Mouse (Mus musculus) granulocyte monocyte progenitor cell, adult 5-6 weeks (primary cell): ENCODE measurements around the gene Rabepk. TPM values are rescaled to one million over a fixed set of nuclear protein-coding genes. Genes with fewer than 3 reads are reported as not detected.
A peak's percentile ranks its signal among the peaks of the same experiment; 100 is the strongest.
"Not testable (repeated sequence)": the region's sequence is repeated elsewhere in the genome, so short reads cannot be mapped to it uniquely, and the experiment has no call there.

Experiments
- ATAC-seq: replicated peaks from 2 replicates; pipeline ENCODE4 v1.8.0; 2016; ENCODE audit warnings: mild to moderate bottlenecking, moderate TSS enrichment, inconsistent platforms; ENCODE audit not compliant: poor library complexity, severe bottlenecking
- total RNA-seq, 2 experiments: library from RNA; stranded (forward) in 1 of 2; stranded (reverse) in 1 of 2; fragments of 200-712, 200-1000 nt in 1 of 2; fragments of >200 nt in 1 of 2; fragmentation: Nextera tagmentation in 1 of 2; gene quantifications; 2 replicates each; pipeline ENCODE4 v1.2.3; 2014 to 2017

The Rabepk gene
- total RNA-seq, 2 experiments from 2014 or later = 31.3 to 49.0 TPM

- peak; percentile 81 for ATAC-seq
These were observed 28.1 kb downstream of the Rabepk start, which contains the start of gene Hspa5 for GRCm38 (mm10) chr2:34771368-34772226. Hspa5 (plus strand) TSS chr2:34771970.

- no peak for ATAC-seq
These were observed 28.8 kb downstream of the Rabepk start for GRCm38 (mm10) chr2:34770951-34771350.

GRCm38 (mm10) chr2:34770049-34770448 lies 29.7 kb downstream of the Rabepk start:
- no peak for ATAC-seq

- no peak for ATAC-seq
These were observed 34.9 kb downstream of the Rabepk start for GRCm38 (mm10) chr2:34764801-34765200.

GRCm38 (mm10) chr2:34762872-34763271 lies 36.8 kb downstream of the Rabepk start:
- no peak for ATAC-seq

- no peak for ATAC-seq
These were observed 37.5 kb downstream of the Rabepk start for GRCm38 (mm10) chr2:34762174-34762573.

- not testable (repeated sequence) for ATAC-seq
These were observed 38.4 kb downstream of the Rabepk start for GRCm38 (mm10) chr2:34761272-34761671.

- ATAC-seq = no peak
These were observed 42.4 kb downstream of the Rabepk start for GRCm38 (mm10) chr2:34757341-34757740.

- ATAC-seq = peak; percentile 36
These were observed 45.0 kb downstream of the Rabepk start, which contains the start of gene Gapvd1 for GRCm38 (mm10) chr2:34754551-34755358. Gapvd1 (minus strand) TSS chr2:34755232.

- peak; percentile 81 for ATAC-seq
These were observed 45.7 kb downstream of the Rabepk start for GRCm38 (mm10) chr2:34753811-34754550.

- ATAC-seq = no peak
These were observed 49.5 kb downstream of the Rabepk start for GRCm38 (mm10) chr2:34750245-34750644.

- ATAC-seq = no peak
These were observed 51.2 kb downstream of the Rabepk start for GRCm38 (mm10) chr2:34748479-34748878.

- ATAC-seq = no peak
These were observed 54.0 kb downstream of the Rabepk start for GRCm38 (mm10) chr2:34745673-34746072.

- peak; percentile 17 for ATAC-seq
These were observed 55.2 kb downstream of the Rabepk start for GRCm38 (mm10) chr2:34744476-34744875.

GRCm38 (mm10) chr2:34742675-34743074 lies 57.0 kb downstream of the Rabepk start:
- no peak; the same call in 1 of the 2 replicates for ATAC-seq

- ATAC-seq = peak; percentile 69
These were observed 58.1 kb downstream of the Rabepk start for GRCm38 (mm10) chr2:34741390-34742159.

- ATAC-seq = no peak
These were observed 59.9 kb downstream of the Rabepk start for GRCm38 (mm10) chr2:34739684-34740391.

- no peak for ATAC-seq
These were observed 61.8 kb downstream of the Rabepk start for GRCm38 (mm10) chr2:34737911-34738310.

- ATAC-seq = no peak
These were observed 63.1 kb downstream of the Rabepk start for GRCm38 (mm10) chr2:34736626-34737025.
